Mouse (Mus musculus): ENCODE measurements around the gene Rab37.

The Rab37 gene

GRCm38 (mm10) chr11:115086213-115086612 is 5.0 kb upstream of the Rab37 start:
- DNase-seq: no peak

- no peak for DNase-seq
Observed at GRCm38 (mm10) chr11:115089853-115090252, 1.4 kb upstream of the Rab37 start.

- DNase-seq: peak; percentile 52
Observed at GRCm38 (mm10) chr11:115092140-115092539, 909 bp downstream of the Rab37 start.

- DNase-seq: peak; percentile 79
Observed at GRCm38 (mm10) chr11:115098203-115098932, 7.1 kb downstream of the Rab37 start.

- DNase-seq: peak; percentile 31
Observed at GRCm38 (mm10) chr11:115099241-115099840, 8.1 kb downstream of the Rab37 start.

GRCm38 (mm10) chr11:115100032-115100621 is 8.9 kb downstream of the Rab37 start:
- no peak for DNase-seq

GRCm38 (mm10) chr11:115100741-115101140 is 9.5 kb downstream of the Rab37 start:
- no peak for DNase-seq

GRCm38 (mm10) chr11:115101615-115102051 is 10.4 kb downstream of the Rab37 start:
- peak; percentile 11 for DNase-seq

GRCm38 (mm10) chr11:115102116-115102515 is 10.9 kb downstream of the Rab37 start:
- DNase-seq: no peak

GRCm38 (mm10) chr11:115103470-115104413 is 12.5 kb downstream of the Rab37 start:
- peak; percentile 16 for DNase-seq

GRCm38 (mm10) chr11:115104769-115105563 is 13.7 kb downstream of the Rab37 start:
- no peak for DNase-seq

- no peak for DNase-seq
Observed at GRCm38 (mm10) chr11:115106638-115107037, 15.4 kb downstream of the Rab37 start.

- peak; percentile 18 for DNase-seq
Observed at GRCm38 (mm10) chr11:115107403-115107916, 16.2 kb downstream of the Rab37 start.

- DNase-seq: no peak
Observed at GRCm38 (mm10) chr11:115108176-115108575, 16.9 kb downstream of the Rab37 start.

- no peak for DNase-seq
Observed at GRCm38 (mm10) chr11:115110271-115110670, 19.0 kb downstream of the Rab37 start.

GRCm38 (mm10) chr11:115112196-115112595 is 21.0 kb downstream of the Rab37 start:
- DNase-seq: no peak

- DNase-seq: no peak
Observed at GRCm38 (mm10) chr11:115119409-115119808, 28.2 kb downstream of the Rab37 start.

GRCm38 (mm10) chr11:115128483-115128882 is 37.3 kb downstream of the Rab37 start:
- no peak for DNase-seq

GRCm38 (mm10) chr11:115129508-115130126 is 38.4 kb downstream of the Rab37 start:
- no peak for DNase-seq

GRCm38 (mm10) chr11:115131768-115132381 is 40.6 kb downstream of the Rab37 start:
- no peak for DNase-seq

- no peak for DNase-seq
Observed at GRCm38 (mm10) chr11:115133800-115134199, 42.6 kb downstream of the Rab37 start, which contains the start of gene Cd300lf. Gene Cd300lf (minus strand): TSS chr11:115133992.
